Comparison of ENCODE assay signal across 9 mouse cellular contexts in the genomic region with DNA sequence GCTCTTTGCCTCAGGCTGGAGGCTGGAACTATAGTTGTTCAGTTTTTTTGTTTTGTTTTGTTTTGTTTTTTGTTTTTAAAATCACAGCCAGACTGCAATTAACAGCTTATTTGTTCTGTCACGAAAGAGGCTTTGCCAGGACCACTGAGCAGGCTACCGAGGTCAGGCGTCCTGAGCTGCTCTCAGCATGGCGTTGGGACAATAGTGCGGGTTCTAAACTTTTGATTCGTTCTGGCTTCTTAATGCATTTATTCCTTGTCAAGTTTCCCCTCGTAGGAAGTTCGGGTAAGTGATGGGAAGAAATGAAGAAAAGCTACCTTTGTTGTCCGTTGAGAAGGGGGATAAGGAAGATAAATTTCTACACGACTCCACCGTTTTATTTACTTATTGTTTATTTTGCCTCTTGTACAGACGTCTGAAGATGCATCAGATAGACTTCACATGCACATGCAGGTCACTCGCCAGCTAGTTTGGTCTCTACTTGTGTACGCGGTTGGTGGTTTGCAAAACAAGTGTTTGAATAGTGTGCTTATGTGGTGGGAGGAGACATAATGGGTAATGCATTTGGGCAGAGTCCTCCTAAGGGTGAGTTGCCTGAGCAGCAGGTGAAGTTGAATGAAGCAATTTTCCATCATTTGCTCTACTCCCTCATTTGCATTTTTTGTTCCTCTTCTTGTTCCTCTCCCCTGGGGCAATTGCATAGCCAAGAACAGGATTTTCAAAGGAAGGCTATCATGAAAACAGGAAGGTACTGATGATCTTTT. TPM values are rescaled to one million over a fixed set of nuclear protein-coding genes. Genes with fewer than 3 reads are reported as not detected.
DNase-seq lines count a peak whose midpoint lies in the region; ATAC-seq lines count a peak whose summit lies in the region.
"Had no signal": no experiment of that assay in that cellular context is flagged by ENCODE, and none has a peak within 500 bp of the region (broad histone marks: within the 10 kb centered on the region; RNA-seq: fewer than 3 reads in every experiment).

No protein-coding gene starts in this region.

- peaks cover 49% of the 10 kb centered on the region for H3K27me3 ChIP-seq in limb, embryonic 10.5 days (ENCODE audit: low read depth, poor library complexity, severe bottlenecking)
- H3K27me3 ChIP-seq in stomach, embryonic 16.5 days (ENCODE audit: control insufficient read depth, insufficient read depth, low read length) = peaks cover 29% of the 10 kb centered on the region

- H3K4me3 ChIP-seq in limb, embryonic 10.5 days = peak overlapping the region; percentile 60
- H3K4me3 ChIP-seq in stomach, embryonic 16.5 days (replicated peaks; ENCODE audit: low read length) = peak overlapping the region; percentile 60

- 7% methylated on average over 15 of the region's 15 CpGs for WGBS in limb, embryonic 10.5 days
- 6% methylated on average over 15 of the region's 15 CpGs for WGBS in stomach, embryonic 16.5 days

- H3K27ac ChIP-seq in limb, embryonic 10.5 days = no peak overlapping the region
- no peak overlapping the region for H3K27ac ChIP-seq in stomach, embryonic 16.5 days (ENCODE audit: low read length)
- H3K27ac ChIP-seq: liver, embryonic 15.5 days had no signal

- H3K4me1 ChIP-seq in limb, embryonic 10.5 days = no peaks in the 10 kb centered on the region; the same call in 1 of the 2 replicates
- H3K4me1 ChIP-seq in stomach, embryonic 16.5 days (ENCODE audit: control insufficient read depth, insufficient read depth, low read length) = no peaks in the 10 kb centered on the region
- H3K4me1 ChIP-seq: liver, embryonic 15.5 days had no signal

- ATAC-seq in stomach, embryonic 16.5 days (ENCODE audit: insufficient read depth, low FRiP score) = no peak

- H3K36me3 ChIP-seq in limb, embryonic 10.5 days = no peaks in the 10 kb centered on the region
- H3K36me3 ChIP-seq in stomach, embryonic 16.5 days (ENCODE audit: control insufficient read depth, insufficient read depth, low read length) = no peaks in the 10 kb centered on the region
- H3K36me3 ChIP-seq: liver, embryonic 15.5 days had no signal

- H3K4me2 ChIP-seq in stomach, embryonic 16.5 days (ENCODE audit: low read depth, low read length) = peak overlapping the region; percentile 86

- no peak overlapping the region for H3K9ac ChIP-seq in stomach, embryonic 16.5 days (ENCODE audit: low read length)
- H3K9ac ChIP-seq: liver, embryonic 15.5 days had no signal

- DNase-seq in embryo, embryonic 10 days (ENCODE audit: low spot score) = peak; percentile 16
- DNase-seq in embryo, embryonic 9.5 days (ENCODE audit: extremely low spot score) = no peak
- DNase-seq in right cerebral cortex, adult 2 months (ENCODE audit: low spot score in 2 of 2) = peak; percentile 24 to 40
- no peak for DNase-seq in right cerebral cortex, postnatal 4 days
- DNase-seq in limb, embryonic 10.5 days (ENCODE audit: low spot score) = no peak
- no peak for DNase-seq in frontal cortex, postnatal 36 days (ENCODE audit: low spot score in 2 of 2)
- DNase-seq in yolk sac, embryonic 10.5 days (ENCODE audit: low spot score) = no peak

- no peaks in the 10 kb centered on the region for H3K9me3 ChIP-seq in limb, embryonic 10.5 days (replicated peaks)
- no peaks in the 10 kb centered on the region for H3K9me3 ChIP-seq in stomach, embryonic 16.5 days (replicated peaks; ENCODE audit: control insufficient read depth, low read length)
- H3K9me3 ChIP-seq: liver, embryonic 15.5 days had no signal

RNA-seq across cellular contexts. Expression of gene Adgrb3, which starts 1.4 kb away (rescaled TPM):
- 0.16 and 0.33 TPM in 2 replicates for polyA plus RNA-seq in limb, embryonic 10.5 days (2016; fragmentation: Nextera tagmentation; extraction: Ambion mirVana)
- polyA plus RNA-seq in stomach, embryonic 16.5 days (2015; fragmentation: Nextera tagmentation; extraction: Ambion mirVana) = 4.2 and 4.5 TPM in 2 replicates

Comparison
In these comparisons a context has a peak if more than half of its experiments do, and no peak if none do; other contexts are left out.
1. DNase-seq: peak in embryo, embryonic 10 days (single experiment) and right cerebral cortex, adult 2 months (2 of 2); none in embryo, embryonic 9.5 days (single experiment), right cerebral cortex, postnatal 4 days (single experiment), limb, embryonic 10.5 days (single experiment), frontal cortex, postnatal 36 days (0 of 2) and yolk sac, embryonic 10.5 days (single experiment).